Mouse (Mus musculus) thymus, adult 2 months (tissue): ENCODE results near the gene Eif4e2. TPM values are rescaled to one million over a fixed set of nuclear protein-coding genes. Genes with fewer than 3 reads are reported as not detected.
A peak's percentile ranks its signal among the peaks of the same experiment; 100 is the strongest.

Source experiments
- DNase-seq: peaks from one replicate; pipeline ENCODE4 v3.0.0; 2021
- H3K27ac ChIP-seq: fragments of 200-500 bp; 2 replicates; pipeline ENCODE4 v1.5.1; 2012; ENCODE audit warnings: low read length, control low read depth; ENCODE audit not compliant: control insufficient read depth, insufficient read depth
- H3K27me3 ChIP-seq: fragments of 200-500 bp; 2 replicates; pipeline ENCODE4 v1.6.1; 2012; ENCODE audit warnings: mild to moderate bottlenecking, low read length, moderate library complexity, mixed read lengths; ENCODE audit not compliant: control insufficient read depth, insufficient read depth
- H3K36me3 ChIP-seq: fragments of 200-500 bp; 2 replicates; pipeline ENCODE4 v1.6.1; 2012; ENCODE audit warnings: mild to moderate bottlenecking, low read length, moderate library complexity; ENCODE audit not compliant: control insufficient read depth, insufficient read depth
- H3K4me1 ChIP-seq: fragments of 200-500 bp; replicated peaks from 2 replicates; pipeline ENCODE4 v1.6.1; 2012; ENCODE audit warnings: low read length; ENCODE audit not compliant: control insufficient read depth, insufficient read depth
- H3K4me3 ChIP-seq: fragments of 200-500 bp; 2 replicates; pipeline ENCODE4 v1.5.1; 2012; ENCODE audit warnings: mild to moderate bottlenecking, low read length, control low read depth, moderate library complexity; ENCODE audit not compliant: control insufficient read depth, insufficient read depth
- CTCF ChIP-seq: fragments of 200-500 bp; IDR thresholded peaks from 2 replicates; pipeline ENCODE4 v1.5.1; 2012; ENCODE audit warnings: mild to moderate bottlenecking, control low read depth, low read length, moderate library complexity, borderline replicate concordance; ENCODE audit not compliant: control insufficient read depth, poor library complexity, insufficient read depth; ENCODE audit errors: extremely low read depth
- POLR2A ChIP-seq: fragments of 200-500 bp; IDR thresholded peaks from 2 replicates; pipeline ENCODE4 v1.6.1; 2012; ENCODE audit warnings: mild to moderate bottlenecking, low read length, control low read depth, moderate library complexity; ENCODE audit not compliant: control insufficient read depth, poor library complexity, insufficient read depth; ENCODE audit errors: extremely low read depth
- WGBS: fragments of 180-500 bp; shearing (Covaris S2); methylation state at CpG from one replicate; pipeline ENCODE4 v1.1.7; 2018; 5-methylcytosine and 5-hydroxymethylcytosine counted together
- polyA plus RNA-seq: library from polyadenylated mRNA; depleted of rRNA; stranded (reverse); fragments of >200 nt; gene quantifications from 2 replicates; pipeline ENCODE4 v1.2.3, GENCODE M21; 2012

Eif4e2 gene
- polyA plus RNA-seq, 1 experiment, result 41.9 TPM

DNA sequence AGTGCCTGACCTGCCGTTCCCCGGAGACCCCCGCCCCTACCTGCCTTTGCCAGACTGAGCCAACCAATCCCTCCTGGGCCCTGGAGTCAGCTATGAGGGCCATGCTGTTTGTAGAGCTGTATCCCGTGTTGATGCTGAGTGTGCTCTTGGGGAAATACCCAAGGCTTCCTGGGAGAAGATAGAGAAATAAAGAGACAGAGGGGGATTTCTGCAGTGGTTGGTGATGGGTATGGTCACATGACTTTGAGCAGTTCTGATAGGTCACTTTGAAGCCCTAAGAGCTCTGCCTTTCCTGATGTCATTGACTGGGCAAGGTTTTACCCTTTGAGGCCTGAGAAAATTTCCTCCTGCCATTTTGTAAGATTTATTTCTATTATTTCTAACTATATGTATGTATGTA, 2.3 kb upstream of the Eif4e2 start:
- TF ChIP-seq CTCF (no peak), POLR2A (no peak)
- no peak overlapping the region for H3K27ac ChIP-seq
- H3K4me1 ChIP-seq, result peaks cover 11% of the 10 kb centered on the region; the same call in 1 of the 2 replicates
- H3K4me3 ChIP-seq, result no peak overlapping the region
- WGBS, result 86% methylated on average over 4 of the region's 4 CpGs
- DNase-seq, result no peak
- no peaks in the 10 kb centered on the region for H3K36me3 ChIP-seq
- H3K27me3 ChIP-seq, result no peaks in the 10 kb centered on the region

DNA sequence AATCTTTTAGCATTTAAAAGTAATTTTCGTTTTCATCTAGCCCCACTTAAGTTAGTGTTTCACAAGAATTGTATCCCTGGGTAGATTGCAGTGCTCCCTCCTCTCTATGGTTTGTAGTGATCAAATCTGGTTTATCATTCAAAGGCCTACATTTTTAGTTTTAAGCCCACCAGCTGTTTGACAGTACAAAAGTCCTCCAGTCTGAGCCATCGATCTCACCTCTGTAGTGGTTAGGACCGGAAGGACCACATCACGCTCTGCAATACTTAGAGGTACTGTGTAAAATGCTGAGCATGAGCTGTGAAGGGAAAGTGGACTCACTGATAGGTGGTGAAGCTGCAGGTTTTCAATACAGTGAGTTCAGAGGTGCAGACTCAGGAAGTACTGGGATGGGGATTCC, 1.0 kb downstream of the Eif4e2 start:
- Histone ChIP-seq H3K27me3 (no peaks in the 10 kb centered on the region), H3K27ac (no peak overlapping the region), H3K36me3 (peaks cover 8% of the 10 kb centered on the region), H3K4me1 (peaks cover 11% of the 10 kb centered on the region; the same call in 1 of the 2 replicates), H3K4me3 (peak overlapping the region; percentile 75)
- 2% methylated on average over 4 of the region's 4 CpGs for WGBS
- TF ChIP-seq CTCF (no peak), POLR2A (no peak)
- peak; percentile 15 for DNase-seq

DNA sequence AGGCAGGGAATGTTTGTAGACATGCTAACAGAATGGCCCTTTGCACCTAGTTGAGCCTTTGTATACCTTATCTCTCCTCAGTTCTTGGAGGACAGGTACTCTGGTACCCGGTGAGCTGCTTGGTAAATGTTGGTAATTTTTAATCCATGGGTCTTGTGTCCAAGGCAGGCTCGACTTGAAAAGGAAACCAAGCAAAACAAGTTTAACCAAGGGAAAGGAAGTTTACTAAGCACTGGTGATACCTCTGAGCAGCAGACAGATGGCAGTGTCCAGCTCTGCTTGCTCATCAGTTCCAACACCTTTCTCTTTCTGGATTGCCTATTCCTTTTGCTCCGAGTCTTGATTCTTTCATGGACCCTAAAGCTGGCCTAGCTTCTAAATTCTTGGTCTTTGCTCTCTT, 4.2 kb downstream of the Eif4e2 start:
- peaks cover 9% of the 10 kb centered on the region; the same call in 1 of the 2 replicates for H3K4me1 ChIP-seq
- H3K36me3 ChIP-seq, result peaks cover 39% of the 10 kb centered on the region
- H3K27me3 ChIP-seq, result no peaks in the 10 kb centered on the region
- H3K4me3 ChIP-seq, result no peak overlapping the region
- DNase-seq, result no peak
- 59% methylated on average over 3 of the region's 3 CpGs for WGBS
- H3K27ac ChIP-seq, result no peak overlapping the region
- TF ChIP-seq CTCF (no peak), POLR2A (no peak)

DNA sequence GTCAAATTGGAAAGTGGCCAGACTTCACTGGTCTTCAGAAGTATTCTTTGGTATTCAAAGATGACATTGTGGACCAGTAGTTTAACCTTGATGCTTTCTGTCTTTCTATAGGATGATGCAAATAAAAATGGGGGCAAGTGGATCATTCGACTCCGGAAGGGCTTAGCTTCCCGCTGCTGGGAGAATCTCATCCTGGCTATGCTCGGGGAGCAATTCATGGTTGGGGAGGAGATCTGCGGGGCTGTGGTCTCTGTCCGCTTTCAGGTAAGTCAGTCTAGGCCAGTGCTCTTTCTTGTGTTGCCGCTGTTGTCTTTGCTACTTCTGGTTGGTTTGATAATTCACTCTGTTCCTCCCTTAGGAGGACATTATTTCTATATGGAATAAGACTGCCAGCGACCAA, 12.0 kb downstream of the Eif4e2 start:
- no peak overlapping the region for H3K27ac ChIP-seq
- H3K36me3 ChIP-seq, result peaks cover 95% of the 10 kb centered on the region
- H3K4me1 ChIP-seq, result no peaks in the 10 kb centered on the region
- TF ChIP-seq CTCF, result no peak
- no peak for TF ChIP-seq POLR2A
- no peaks in the 10 kb centered on the region for H3K27me3 ChIP-seq
- DNase-seq, result no peak
- H3K4me3 ChIP-seq, result no peak overlapping the region
- 98% methylated on average over 8 of the region's 8 CpGs for WGBS

DNA sequence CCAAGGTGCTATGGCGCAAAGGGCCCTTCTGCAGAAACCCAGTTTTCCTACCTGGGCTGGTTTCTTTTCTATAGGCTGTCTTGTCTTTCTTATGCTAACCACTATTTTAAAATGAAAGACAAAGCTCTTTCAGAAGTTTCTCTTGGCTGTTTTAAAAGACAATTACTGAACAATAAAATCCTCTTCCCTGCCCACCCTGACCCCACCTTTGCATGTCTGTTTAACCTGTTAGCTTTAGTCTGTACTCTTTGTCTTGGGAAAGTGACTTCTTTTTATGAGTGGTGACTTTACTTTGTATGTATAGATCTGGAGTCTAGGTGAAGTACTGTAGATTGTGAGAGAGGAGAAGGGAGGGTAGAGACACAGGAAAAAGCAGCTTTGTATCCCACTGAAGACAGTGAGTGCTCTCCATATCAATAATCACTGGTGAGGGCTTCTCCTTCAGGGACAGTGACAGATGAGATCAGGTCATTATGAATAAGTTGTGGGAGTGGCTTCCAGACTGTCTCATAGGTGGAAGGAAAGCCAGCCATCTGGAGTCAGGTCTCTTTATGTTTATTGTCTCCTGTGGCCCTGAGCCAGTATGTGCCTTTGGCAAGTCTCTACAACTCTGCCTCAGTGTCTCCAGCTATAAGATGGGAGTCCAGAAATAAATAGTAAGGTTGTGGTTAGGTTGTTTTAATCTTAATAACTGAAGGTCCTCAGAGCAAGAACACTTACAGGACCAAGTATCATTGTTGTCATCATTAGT, 12.9 kb downstream of the Eif4e2 start:
- WGBS, result 100% methylated on average over 1 of the region's 1 CpGs
- Histone ChIP-seq H3K4me1 (no peaks in the 10 kb centered on the region), H3K27me3 (no peaks in the 10 kb centered on the region), H3K36me3 (peaks cover 89% of the 10 kb centered on the region), H3K27ac (no peak overlapping the region), H3K4me3 (no peak overlapping the region)
- TF ChIP-seq CTCF (no peak), POLR2A (no peak)
- DNase-seq, result no peak

DNA sequence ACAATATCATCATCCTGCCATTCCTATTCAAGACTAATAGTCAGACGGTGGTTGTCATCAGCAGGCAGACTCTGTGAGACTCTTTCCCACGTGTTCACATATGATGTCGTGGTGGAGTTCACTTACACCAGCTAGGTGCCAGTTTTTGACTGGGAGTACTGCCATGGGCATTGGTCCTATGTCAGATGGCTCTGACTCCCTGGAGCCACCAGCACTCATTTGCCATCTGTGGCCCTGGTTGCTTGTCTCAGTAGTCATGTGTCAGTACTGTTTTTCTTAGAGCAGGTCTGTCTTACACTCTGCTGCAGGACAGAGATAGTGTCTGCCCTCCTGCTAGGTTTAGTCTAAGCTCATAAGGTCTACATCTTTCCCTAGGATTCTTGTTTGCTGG, 13.4 kb downstream of the Eif4e2 start:
- H3K27ac ChIP-seq, result no peak overlapping the region
- TF ChIP-seq POLR2A (no peak), CTCF (no peak)
- no peaks in the 10 kb centered on the region for H3K4me1 ChIP-seq
- H3K36me3 ChIP-seq, result peaks cover 83% of the 10 kb centered on the region
- DNase-seq, result no peak
- no peak overlapping the region for H3K4me3 ChIP-seq
- H3K27me3 ChIP-seq, result no peaks in the 10 kb centered on the region
- whole genome bisulfite sequencing, result 97% methylated on average over 3 of the region's 3 CpGs

DNA sequence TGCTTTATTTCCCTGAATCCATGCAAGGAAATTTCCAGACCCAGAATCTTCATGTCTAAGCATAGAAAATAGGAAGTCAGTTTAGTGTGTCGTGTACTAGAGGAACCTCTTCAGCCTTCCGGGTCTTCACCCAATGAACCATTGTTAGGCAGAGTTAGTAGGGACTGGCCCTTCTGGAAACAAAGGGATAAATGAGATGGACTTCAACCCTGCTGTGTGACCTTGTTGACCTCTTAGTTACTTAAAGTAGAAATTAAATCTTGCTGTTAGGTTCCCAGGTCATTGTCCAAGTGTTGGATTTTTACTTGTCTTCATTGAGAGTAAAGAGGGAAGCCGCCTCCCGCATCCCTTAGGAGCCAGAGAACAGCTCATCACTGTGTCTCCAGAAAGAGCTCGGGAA, 16.9 kb downstream of the Eif4e2 start:
- TF ChIP-seq CTCF, result no peak
- no peak for TF ChIP-seq POLR2A
- H3K27ac ChIP-seq, result no peak overlapping the region
- H3K4me3 ChIP-seq, result no peak overlapping the region
- H3K27me3 ChIP-seq, result no peaks in the 10 kb centered on the region
- 99% methylated on average over 5 of the region's 5 CpGs for WGBS
- no peaks in the 10 kb centered on the region for H3K4me1 ChIP-seq
- DNase-seq, result no peak
- H3K36me3 ChIP-seq, result peaks cover 55% of the 10 kb centered on the region
